Mouse (Mus musculus) cerebellum, adult 2 months (tissue): ENCODE results near the gene Immp1l.
A peak's percentile ranks its signal among the peaks of the same experiment; 100 is the strongest.

Experiments
- CTCF ChIP-seq: fragments of 200-500 bp; IDR thresholded peaks from 2 replicates; pipeline ENCODE4 v1.5.1; 2011; ENCODE audit warnings: low read depth, mild to moderate bottlenecking, control low read depth, low read length, moderate library complexity, borderline replicate concordance; ENCODE audit not compliant: insufficient read depth
- POLR2A ChIP-seq: fragments of 200-500 bp; IDR thresholded peaks from 2 replicates; pipeline ENCODE4 v1.6.1; 2011; ENCODE audit warnings: low read length, control low read depth, borderline replicate concordance; ENCODE audit not compliant: insufficient read depth

DNA sequence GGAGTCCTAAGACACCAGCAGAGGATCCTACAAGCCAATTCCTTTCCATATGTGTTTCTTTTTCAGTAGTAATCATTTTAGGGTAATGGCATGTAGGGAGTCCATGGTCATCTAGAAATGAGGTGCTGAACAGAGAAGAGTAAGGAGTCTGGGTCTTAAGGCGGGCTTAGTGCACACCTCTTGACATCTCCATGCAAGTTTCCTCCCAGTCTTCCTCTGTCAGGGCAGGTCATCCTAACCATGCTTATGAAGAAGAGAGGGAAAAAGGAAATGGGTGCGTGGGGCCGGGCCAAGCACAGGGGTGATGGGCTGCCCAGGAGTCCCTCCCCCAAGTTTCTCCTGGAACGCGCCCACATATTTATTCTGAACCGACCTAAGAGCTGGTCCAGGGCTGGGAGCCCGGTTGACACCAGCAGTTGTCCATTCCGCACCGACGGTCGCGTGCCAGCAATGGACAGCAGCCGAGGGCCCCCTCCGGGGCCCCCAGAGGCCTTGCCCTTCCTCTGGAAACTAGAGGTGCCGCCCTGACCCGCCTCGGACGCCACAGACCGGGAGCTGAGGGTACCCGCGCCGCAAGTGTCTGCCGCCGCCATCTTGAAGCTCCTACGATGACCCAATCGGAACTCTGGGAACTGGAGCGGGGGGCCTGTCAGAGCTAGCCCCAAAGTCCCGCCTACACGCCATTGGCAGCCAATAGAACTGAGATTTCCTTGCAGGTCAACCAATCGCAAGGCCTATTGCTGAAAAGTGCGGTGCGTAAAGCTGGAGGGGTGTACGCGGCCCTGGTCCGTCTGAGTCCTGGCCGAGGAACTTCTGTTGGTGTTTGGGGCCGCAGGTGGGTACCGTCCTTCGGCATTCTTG lies at the start of gene Immp1l, which contains the start of gene Elp4:
- no peak for TF ChIP-seq CTCF
- peak; percentile 75; the same call in 1 of the 2 replicates for TF ChIP-seq POLR2A
